Mouse (Mus musculus): ENCODE data around the gene Arhgap42. TPM values are rescaled to one million over a fixed set of nuclear protein-coding genes. Genes with fewer than 3 reads are reported as not detected.

Arhgap42 gene
- total RNA-seq, 4 experiments from 2014 or later: 14.4 to 17.2 (median 14.6) TPM

GRCm38 (mm10) chr9:9143102-9143501, 95.8 kb downstream of the Arhgap42 start:
- no peak for DNase-seq (ENCODE audit: low spot score in 2 of 2)

- no peak for DNase-seq (ENCODE audit: low spot score in 2 of 2)
Observed at GRCm38 (mm10) chr9:9142561-9142960, 96.3 kb downstream of the Arhgap42 start.

GRCm38 (mm10) chr9:9142144-9142543, 96.8 kb downstream of the Arhgap42 start:
- DNase-seq (ENCODE audit: low spot score in 2 of 2): no peak

- DNase-seq (ENCODE audit: low spot score in 2 of 2): no peak
Observed at GRCm38 (mm10) chr9:9128996-9129694, 109.8 kb downstream of the Arhgap42 start.

- no peak for DNase-seq (ENCODE audit: low spot score in 2 of 2)
Observed at GRCm38 (mm10) chr9:9127041-9127755, 111.7 kb downstream of the Arhgap42 start.

GRCm38 (mm10) chr9:9124156-9124555, 114.7 kb downstream of the Arhgap42 start:
- no peak for DNase-seq (ENCODE audit: low spot score in 2 of 2)

GRCm38 (mm10) chr9:9114266-9114665, 124.6 kb downstream of the Arhgap42 start:
- no peak for DNase-seq (ENCODE audit: low spot score in 2 of 2)

- no peak for DNase-seq (ENCODE audit: low spot score in 2 of 2)
Observed at GRCm38 (mm10) chr9:9113847-9114246, 125.1 kb downstream of the Arhgap42 start.

- DNase-seq (ENCODE audit: low spot score in 2 of 2): no peak
Observed at GRCm38 (mm10) chr9:9112921-9113320, 126.0 kb downstream of the Arhgap42 start.

- DNase-seq (ENCODE audit: low spot score in 2 of 2): no peak
Observed at GRCm38 (mm10) chr9:9107697-9108096, 131.2 kb downstream of the Arhgap42 start.

- peak in 1 of 2 experiments; percentile 24 for DNase-seq (ENCODE audit: low spot score in 2 of 2)
Observed at GRCm38 (mm10) chr9:9104761-9105160, 134.1 kb downstream of the Arhgap42 start.

GRCm38 (mm10) chr9:9102158-9102514, 136.8 kb downstream of the Arhgap42 start:
- DNase-seq (ENCODE audit: low spot score in 2 of 2): peak in 1 of 2 experiments; percentile 26

GRCm38 (mm10) chr9:9101482-9102157, 137.3 kb downstream of the Arhgap42 start:
- peak in 1 of 2 experiments; percentile 57 for DNase-seq (ENCODE audit: low spot score in 2 of 2)

GRCm38 (mm10) chr9:9101055-9101454, 137.8 kb downstream of the Arhgap42 start:
- no peak for DNase-seq (ENCODE audit: low spot score in 2 of 2)

- no peak for DNase-seq (ENCODE audit: low spot score in 2 of 2)
Observed at GRCm38 (mm10) chr9:9097835-9098234, 141.1 kb downstream of the Arhgap42 start.

- DNase-seq (ENCODE audit: low spot score in 2 of 2): no peak
Observed at GRCm38 (mm10) chr9:9096761-9097160, 142.1 kb downstream of the Arhgap42 start.

GRCm38 (mm10) chr9:9093096-9093495, 145.8 kb downstream of the Arhgap42 start:
- no peak for DNase-seq (ENCODE audit: low spot score in 2 of 2)

GRCm38 (mm10) chr9:9083441-9083840, 155.5 kb downstream of the Arhgap42 start:
- no peak for DNase-seq (ENCODE audit: low spot score in 2 of 2)

- DNase-seq (ENCODE audit: low spot score in 2 of 2): no peak
Observed at GRCm38 (mm10) chr9:9052920-9053319, 186.0 kb downstream of the Arhgap42 start.

- DNase-seq (ENCODE audit: low spot score in 2 of 2): no peak
Observed at GRCm38 (mm10) chr9:9051184-9051583, 187.7 kb downstream of the Arhgap42 start.

- DNase-seq (ENCODE audit: low spot score in 2 of 2): no peak
Observed at GRCm38 (mm10) chr9:9049202-9049601, 189.7 kb downstream of the Arhgap42 start.

GRCm38 (mm10) chr9:9041009-9041408, 197.9 kb downstream of the Arhgap42 start:
- peak in 1 of 2 experiments; percentile 54 for DNase-seq (ENCODE audit: low spot score in 2 of 2)
